Mouse (Mus musculus) hindbrain, postnatal 0 days (tissue): ENCODE results near the gene Gm21969. TPM values are rescaled to one million over a fixed set of nuclear protein-coding genes. Genes with fewer than 3 reads are reported as not detected.

ENCODE experiments used
- ATAC-seq: fragments of 200-750 bp; cut with Nextera tagmentation; 2 replicates; pipeline ENCODE4 v1.8.0; 2017; ENCODE audit warnings: mild to moderate bottlenecking, moderate TSS enrichment, moderate library complexity
- DNase-seq: peaks from one replicate; pipeline ENCODE4 v3.0.0-alpha.2; 2015; ENCODE audit warnings: low spot score
- H3K27ac ChIP-seq: fragments of 300-500 bp; sonication (generic); 2 replicates; pipeline ENCODE4 v1.5.1; 2014; ENCODE audit warnings: mild to moderate bottlenecking
- H3K27me3 ChIP-seq: fragments of 300-500 bp; sonication (generic); 2 replicates; pipeline ENCODE4 v1.6.1; 2014; ENCODE audit warnings: low read length, mixed read lengths; ENCODE audit not compliant: insufficient read depth
- H3K36me3 ChIP-seq: fragments of 300-500 bp; sonication (generic); 2 replicates; pipeline ENCODE4 v1.6.1; 2014; ENCODE audit warnings: low read length, mixed read lengths; ENCODE audit not compliant: insufficient read depth
- H3K4me1 ChIP-seq: fragments of 300-500 bp; sonication (generic); 2 replicates; pipeline ENCODE4 v1.6.1; 2014; ENCODE audit warnings: antibody characterized with exemption, low read length, mixed read lengths; ENCODE audit not compliant: insufficient read depth
- H3K4me2 ChIP-seq: fragments of 300-500 bp; sonication (generic); 2 replicates; pipeline ENCODE4 v1.6.1; 2014; ENCODE audit warnings: low read depth, mild to moderate bottlenecking, low read length, moderate library complexity, mixed read lengths
- H3K4me3 ChIP-seq: fragments of 300-500 bp; sonication (generic); 2 replicates; pipeline ENCODE4 v1.5.1; 2014; ENCODE audit warnings: low read length
- H3K9ac ChIP-seq: fragments of 300-500 bp; sonication (generic); replicated peaks from 2 replicates; pipeline ENCODE4 v1.6.1; 2014; ENCODE audit warnings: mild to moderate bottlenecking, low read length, moderate library complexity, mixed read lengths
- H3K9me3 ChIP-seq: fragments of 300-500 bp; sonication (generic); 2 replicates; pipeline ENCODE4 v1.6.1; 2016; ENCODE audit warnings: low read length, mixed read lengths
- CTCF ChIP-seq: IDR thresholded peaks from 2 replicates; pipeline ENCODE4 v1.5.1; 2016; ENCODE audit warnings: antibody characterized with exemption, control low read depth, low read depth
- WGBS: fragments of 180-500 bp; shearing (Covaris S2); extraction: QIAGEN DNeasy Blood & Tissue Kit; methylation state at CpG from one replicate; pipeline ENCODE4 v1.1.7; 2014; 5-methylcytosine and 5-hydroxymethylcytosine counted together
- polyA plus RNA-seq: library from polyadenylated mRNA; unstranded; fragments of >200 nt; fragmentation: Nextera tagmentation; extraction: Ambion mirVana; gene quantifications from 2 replicates; pipeline ENCODE4 v1.2.1, GENCODE M21; 2015
- total RNA-seq: library from RNA; depleted of rRNA; stranded (reverse); fragments of >200 nt; gene quantifications from 2 replicates; pipeline ENCODE4 v1.2.3, GENCODE M21; 2014

Gene Gm21969
- total and polyA plus RNA-seq, 2 experiments from 2014 or later = not detected

- peak overlapping the region; percentile 74 for H3K4me3 ChIP-seq
- peak overlapping the region; percentile 72 for H3K4me2 ChIP-seq
- H3K9me3 ChIP-seq = no peaks in the 10 kb centered on the region
- peak overlapping the region; percentile 70 for H3K9ac ChIP-seq
- WGBS = 52% methylated on average over 5 of the region's 5 CpGs
- no peaks in the 10 kb centered on the region for H3K36me3 ChIP-seq
- TF ChIP-seq CTCF = no peak
- H3K27ac ChIP-seq = no peak overlapping the region
- no peak for DNase-seq
- no peaks in the 10 kb centered on the region for H3K27me3 ChIP-seq
- H3K4me1 ChIP-seq = peaks cover 15% of the 10 kb centered on the region
- ATAC-seq = no peak
Measured at GRCm38 (mm10) chr4:139624116-139624489, 21.1 kb downstream of the Gm21969 start.

GRCm38 (mm10) chr4:139624706-139625105, 21.7 kb downstream of the Gm21969 start:
- Histone ChIP-seq H3K4me2 (peak overlapping the region; percentile 72), H3K9ac (peak overlapping the region; percentile 70; the same call in 1 of the 2 replicates), H3K9me3 (no peaks in the 10 kb centered on the region), H3K27me3 (no peaks in the 10 kb centered on the region), H3K27ac (no peak overlapping the region), H3K4me1 (peaks cover 15% of the 10 kb centered on the region), H3K36me3 (no peaks in the 10 kb centered on the region), H3K4me3 (peak overlapping the region; percentile 74; the same call in 1 of the 2 replicates)
- no peak for TF ChIP-seq CTCF
- DNase-seq (peak; percentile 27), ATAC-seq (no peak)
- WGBS = 59% methylated on average over 10 of the region's 10 CpGs

- Histone ChIP-seq H3K4me3 (no peak overlapping the region), H3K36me3 (no peaks in the 10 kb centered on the region), H3K27ac (no peak overlapping the region), H3K27me3 (no peaks in the 10 kb centered on the region), H3K9me3 (no peaks in the 10 kb centered on the region), H3K4me2 (no peak overlapping the region), H3K4me1 (peaks cover 19% of the 10 kb centered on the region), H3K9ac (no peak overlapping the region)
- no peak for TF ChIP-seq CTCF
- DNase-seq (no peak), ATAC-seq (no peak)
- WGBS = 94% methylated on average over 11 of the region's 11 CpGs
Measured at GRCm38 (mm10) chr4:139627361-139627760, 24.4 kb downstream of the Gm21969 start.

GRCm38 (mm10) chr4:139630171-139630570, 27.2 kb downstream of the Gm21969 start:
- no peak for DNase-seq
- TF ChIP-seq CTCF = peak; percentile 50
- Histone ChIP-seq H3K36me3 (no peaks in the 10 kb centered on the region; the same call in 1 of the 2 replicates), H3K9ac (no peak overlapping the region), H3K9me3 (no peaks in the 10 kb centered on the region), H3K27ac (no peak overlapping the region), H3K4me1 (0 out of 2 replicates have a peak, but pooled peaks cover 4% of the 10 kb centered on the region), H3K4me2 (no peak overlapping the region), H3K4me3 (no peak overlapping the region), H3K27me3 (no peaks in the 10 kb centered on the region)
- WGBS = 76% methylated on average over 10 of the region's 10 CpGs
- no peak for ATAC-seq

GRCm38 (mm10) chr4:139631141-139631540, 28.2 kb downstream of the Gm21969 start:
- TF ChIP-seq CTCF = no peak
- Histone ChIP-seq H3K4me1 (0 out of 2 replicates have a peak, but pooled peaks cover 4% of the 10 kb centered on the region), H3K36me3 (peaks cover 7% of the 10 kb centered on the region; the same call in 1 of the 2 replicates), H3K4me3 (no peak overlapping the region), H3K4me2 (no peak overlapping the region), H3K9ac (no peak overlapping the region), H3K9me3 (no peaks in the 10 kb centered on the region), H3K27me3 (no peaks in the 10 kb centered on the region), H3K27ac (no peak overlapping the region; the same call in 1 of the 2 replicates)
- ATAC-seq (no peak), DNase-seq (no peak)
- 57% methylated on average over 5 of the region's 5 CpGs for WGBS

- Histone ChIP-seq H3K27me3 (no peaks in the 10 kb centered on the region), H3K27ac (no peak overlapping the region; the same call in 1 of the 2 replicates), H3K4me3 (no peak overlapping the region), H3K9ac (no peak overlapping the region), H3K36me3 (peaks cover 7% of the 10 kb centered on the region; the same call in 1 of the 2 replicates), H3K4me1 (0 out of 2 replicates have a peak, but pooled peaks cover 4% of the 10 kb centered on the region), H3K4me2 (no peak overlapping the region), H3K9me3 (no peaks in the 10 kb centered on the region)
- no peak for ATAC-seq
- WGBS = 75% methylated on average over 7 of the region's 7 CpGs
- no peak for DNase-seq
- no peak for TF ChIP-seq CTCF
Measured at GRCm38 (mm10) chr4:139631569-139632253, 28.7 kb downstream of the Gm21969 start.

- Histone ChIP-seq H3K9ac (no peak overlapping the region), H3K4me3 (no peak overlapping the region), H3K27ac (no peak overlapping the region), H3K36me3 (peaks cover 10% of the 10 kb centered on the region; the same call in 1 of the 2 replicates), H3K4me1 (0 out of 2 replicates have a peak, but pooled peaks cover 4% of the 10 kb centered on the region), H3K4me2 (no peak overlapping the region), H3K9me3 (no peaks in the 10 kb centered on the region), H3K27me3 (no peaks in the 10 kb centered on the region)
- WGBS = 78% methylated on average over 10 of the region's 10 CpGs
- TF ChIP-seq CTCF = no peak
- DNase-seq (no peak), ATAC-seq (no peak)
Measured at GRCm38 (mm10) chr4:139632254-139632580, 29.2 kb downstream of the Gm21969 start.
